Mouse (Mus musculus): ENCODE measurements around the gene Ulk3.

The Ulk3 gene

GRCm38 (mm10) chr9:57618854-57619253 lies 29.6 kb downstream of the Ulk3 start:
- DNase-seq, result no peak

GRCm38 (mm10) chr9:57620674-57621073 lies 31.4 kb downstream of the Ulk3 start, which contains the start of gene Lman1l:
TSS of gene Lman1l (minus strand) at chr9:57620774.
- no peak for DNase-seq

- no peak for DNase-seq
These were observed 35.0 kb downstream of the Ulk3 start for GRCm38 (mm10) chr9:57624295-57624694.

GRCm38 (mm10) chr9:57625674-57626500 lies 36.6 kb downstream of the Ulk3 start:
- DNase-seq, result no peak

GRCm38 (mm10) chr9:57627191-57627590 lies 37.9 kb downstream of the Ulk3 start:
- DNase-seq, result no peak

GRCm38 (mm10) chr9:57627892-57628291 lies 38.6 kb downstream of the Ulk3 start:
- DNase-seq, result no peak

- no peak for DNase-seq
These were observed 39.5 kb downstream of the Ulk3 start for GRCm38 (mm10) chr9:57628717-57629116.

GRCm38 (mm10) chr9:57629118-57629874 lies 40.0 kb downstream of the Ulk3 start:
- peak; percentile 43 to 65 for DNase-seq

- DNase-seq, result no peak
These were observed 44.3 kb downstream of the Ulk3 start for GRCm38 (mm10) chr9:57633481-57634024.

- DNase-seq, result no peak
These were observed 48.0 kb downstream of the Ulk3 start for GRCm38 (mm10) chr9:57637272-57637671.

- no peak for DNase-seq
These were observed 48.6 kb downstream of the Ulk3 start for GRCm38 (mm10) chr9:57637741-57638322.

- DNase-seq, result no peak
These were observed 49.6 kb downstream of the Ulk3 start for GRCm38 (mm10) chr9:57638651-57639459.

GRCm38 (mm10) chr9:57639661-57640328 lies 50.5 kb downstream of the Ulk3 start:
- no peak for DNase-seq

- peak; percentile 91 to 96 for DNase-seq
These were observed 51.1 kb downstream of the Ulk3 start for GRCm38 (mm10) chr9:57640384-57640783.

GRCm38 (mm10) chr9:57641022-57641421 lies 51.8 kb downstream of the Ulk3 start:
- DNase-seq, result peak in 1 of 2 experiments; percentile 12

- peak in 1 of 2 experiments; percentile 15 for DNase-seq
These were observed 52.7 kb downstream of the Ulk3 start for GRCm38 (mm10) chr9:57641775-57642550.

- peak in 1 of 2 experiments; percentile 20 for DNase-seq
These were observed 54.1 kb downstream of the Ulk3 start for GRCm38 (mm10) chr9:57643169-57643855.

GRCm38 (mm10) chr9:57643856-57644180 lies 54.6 kb downstream of the Ulk3 start:
- DNase-seq, result peak; percentile 56 to 68

- peak in 1 of 2 experiments; percentile 33 for DNase-seq
These were observed 55.2 kb downstream of the Ulk3 start for GRCm38 (mm10) chr9:57644442-57644943.

Measured in thymus, adult 18-20 months (tissue).